Mouse (Mus musculus) urinary bladder, adult 18-20 months (tissue): Measurements from ENCODE around the gene A630001G21Rik.
A peak's percentile ranks its signal among the peaks of the same experiment; 100 is the strongest.
"Not testable (repeated sequence)": the region's sequence is repeated elsewhere in the genome, so short reads cannot be mapped to it uniquely, and the experiment has no call there.

Source experiments
- DNase-seq, 2 experiments: peaks; one replicate each; pipeline ENCODE4 v3.0.0; 2022; ENCODE audit warnings: low spot score in 2 of 2, mixed read lengths in 2 of 2

A630001G21Rik gene

DNA sequence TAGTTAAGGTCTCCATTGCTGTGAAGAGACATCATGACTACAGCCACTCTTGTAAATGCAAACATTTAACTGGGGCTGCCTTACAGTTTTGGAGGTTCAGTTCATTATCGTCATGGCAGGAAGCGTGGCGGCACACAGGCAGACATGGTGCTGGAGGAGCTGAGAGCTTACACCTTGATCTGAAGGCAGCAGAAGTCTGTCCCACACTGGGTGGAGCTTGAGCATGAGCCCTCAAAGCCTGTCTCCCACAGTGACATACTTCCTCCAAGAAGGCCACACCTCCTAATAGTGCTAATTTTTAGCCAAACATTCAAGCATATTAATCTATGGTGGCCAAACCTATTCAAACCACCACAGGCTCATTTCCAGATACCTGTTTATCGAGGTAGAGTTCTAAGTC is at the start of gene A630001G21Rik:
A630001G21Rik (minus strand) TSS at position 208 of the 400 bp plus-strand sequence.
- DNase-seq, result no peak

GRCm38 (mm10) chr1:85827166-85827565 is 48.7 kb upstream of the A630001G21Rik start:
- no peak for DNase-seq

GRCm38 (mm10) chr1:85824905-85825304 is 46.5 kb upstream of the A630001G21Rik start:
- DNase-seq, result no peak

- DNase-seq, result no peak
Measured at GRCm38 (mm10) chr1:85822239-85822638, 43.8 kb upstream of the A630001G21Rik start.

- no peak for DNase-seq
Measured at GRCm38 (mm10) chr1:85819695-85820094, 41.3 kb upstream of the A630001G21Rik start.

DNA sequence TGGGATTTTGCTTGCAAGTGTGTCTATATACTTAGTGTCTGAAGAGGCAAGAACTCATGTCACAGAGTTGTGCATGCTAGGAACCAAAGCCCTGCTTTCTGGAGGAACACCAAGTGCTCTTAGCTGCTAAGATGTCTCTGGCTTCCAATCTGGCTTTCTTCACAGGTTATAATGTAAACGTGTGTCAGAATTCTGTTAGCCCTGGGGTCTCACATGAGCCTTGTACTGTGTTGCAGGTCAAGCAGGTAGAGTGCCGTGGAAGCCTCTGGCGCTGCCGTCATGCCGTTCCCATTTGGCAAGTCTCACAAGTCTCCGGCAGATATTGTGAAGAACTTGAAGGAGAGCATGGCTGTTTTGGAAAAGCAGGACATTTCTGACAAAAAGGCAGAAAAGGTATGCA is 39.7 kb upstream of the A630001G21Rik start:
- DNase-seq, result no peak

GRCm38 (mm10) chr1:85814213-85814612 is 35.8 kb upstream of the A630001G21Rik start:
- DNase-seq, result not testable (repeated sequence)

GRCm38 (mm10) chr1:85810787-85811186 is 32.3 kb upstream of the A630001G21Rik start:
- no peak for DNase-seq

DNA sequence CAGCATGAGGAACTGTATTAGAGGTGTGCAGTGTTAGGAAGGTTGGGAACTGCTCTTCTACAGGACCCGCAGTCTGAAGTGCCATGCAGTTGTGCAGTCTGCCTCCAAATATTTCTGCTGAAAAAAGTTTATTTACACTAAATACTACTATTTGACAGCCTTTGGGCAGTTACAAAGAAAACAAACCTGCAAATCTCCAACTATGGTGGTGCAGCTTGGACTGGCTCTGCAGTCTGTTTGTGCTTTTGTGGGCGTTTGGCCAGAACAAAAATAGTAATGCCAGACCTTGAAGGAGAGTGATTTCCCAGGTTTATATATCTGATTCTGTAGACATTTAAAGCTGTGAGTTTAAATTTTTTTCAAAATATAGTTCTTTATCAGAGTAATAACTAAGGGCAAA is 31.9 kb upstream of the A630001G21Rik start:
- no peak for DNase-seq

- no peak for DNase-seq
Measured at GRCm38 (mm10) chr1:85809256-85809655, 30.8 kb upstream of the A630001G21Rik start.

- no peak for DNase-seq
Measured at GRCm38 (mm10) chr1:85804551-85804950, 26.1 kb upstream of the A630001G21Rik start.

DNA sequence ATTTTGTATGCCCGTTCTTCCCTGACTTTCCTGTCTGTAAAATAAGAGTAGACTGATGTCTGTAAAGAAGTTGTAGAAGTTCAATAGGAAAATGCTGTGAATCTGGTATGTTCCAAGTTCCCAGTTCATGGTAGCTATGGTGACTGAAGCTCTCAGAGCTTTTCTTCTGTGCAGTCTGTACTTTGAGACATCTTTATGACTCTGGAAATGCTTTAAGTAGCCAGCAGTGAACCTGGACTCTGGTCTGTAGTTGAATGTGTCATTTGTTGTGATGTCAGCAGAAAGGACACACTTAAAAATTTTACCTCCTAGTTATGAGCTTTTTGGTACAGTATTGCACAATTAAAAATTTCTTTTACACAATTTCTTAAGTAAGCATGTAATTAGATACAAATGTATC is 24.1 kb upstream of the A630001G21Rik start:
- DNase-seq, result no peak

DNA sequence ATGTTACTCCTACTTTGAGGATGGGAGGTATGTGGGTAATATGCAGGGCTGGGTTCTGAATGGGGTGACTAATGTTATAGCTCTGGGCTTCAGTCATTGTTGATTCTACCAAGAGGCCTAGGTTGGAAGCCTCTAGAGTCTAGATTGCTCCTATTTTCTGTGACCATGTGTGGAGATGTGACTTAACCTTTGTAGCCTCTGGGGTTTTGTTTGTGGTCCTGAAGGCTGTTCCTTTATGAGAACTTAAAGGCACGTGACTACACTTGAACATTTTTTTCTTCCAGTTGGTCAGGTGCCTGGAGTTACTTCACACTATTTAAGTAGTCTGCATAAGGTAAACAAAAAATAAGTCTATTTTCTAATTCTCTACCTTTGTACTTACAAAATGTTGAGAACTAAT is 21.3 kb upstream of the A630001G21Rik start:
- DNase-seq, result no peak

- DNase-seq, result no peak
Measured at GRCm38 (mm10) chr1:85795196-85795595, 16.8 kb upstream of the A630001G21Rik start.

DNA sequence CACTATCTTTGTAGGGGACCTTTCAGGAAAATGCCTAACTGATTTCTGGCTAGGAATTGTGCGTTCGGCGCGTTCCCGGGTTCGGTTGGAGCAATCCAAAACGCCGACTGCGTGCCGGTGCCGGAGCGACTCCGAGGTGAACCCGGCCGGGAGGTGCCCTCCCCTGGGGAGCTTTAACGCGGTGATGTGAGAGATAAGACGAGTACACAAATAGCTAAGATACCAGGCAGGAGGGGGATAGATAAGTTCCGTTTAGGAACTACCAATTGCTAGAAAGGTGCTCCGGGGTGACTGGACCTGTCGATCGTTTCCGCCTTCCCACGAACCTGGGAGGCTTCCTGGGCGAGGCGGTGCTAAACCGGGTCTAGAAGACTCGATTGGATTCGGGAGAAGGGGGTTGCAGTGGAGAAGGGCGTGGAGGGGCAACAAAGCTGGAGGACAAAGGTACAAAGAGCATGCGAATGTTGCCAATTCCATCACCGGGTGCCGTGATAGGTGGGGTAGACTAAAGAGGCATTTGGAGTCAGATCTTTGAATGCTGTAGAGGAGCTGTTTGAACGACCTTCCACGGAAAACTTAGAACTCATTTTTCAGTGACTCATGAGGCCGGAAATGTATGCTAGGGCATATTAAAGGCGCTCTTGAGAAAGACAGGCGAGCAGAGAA is 15.8 kb upstream of the A630001G21Rik start:
- DNase-seq, result peak; percentile 54 to 55

DNA sequence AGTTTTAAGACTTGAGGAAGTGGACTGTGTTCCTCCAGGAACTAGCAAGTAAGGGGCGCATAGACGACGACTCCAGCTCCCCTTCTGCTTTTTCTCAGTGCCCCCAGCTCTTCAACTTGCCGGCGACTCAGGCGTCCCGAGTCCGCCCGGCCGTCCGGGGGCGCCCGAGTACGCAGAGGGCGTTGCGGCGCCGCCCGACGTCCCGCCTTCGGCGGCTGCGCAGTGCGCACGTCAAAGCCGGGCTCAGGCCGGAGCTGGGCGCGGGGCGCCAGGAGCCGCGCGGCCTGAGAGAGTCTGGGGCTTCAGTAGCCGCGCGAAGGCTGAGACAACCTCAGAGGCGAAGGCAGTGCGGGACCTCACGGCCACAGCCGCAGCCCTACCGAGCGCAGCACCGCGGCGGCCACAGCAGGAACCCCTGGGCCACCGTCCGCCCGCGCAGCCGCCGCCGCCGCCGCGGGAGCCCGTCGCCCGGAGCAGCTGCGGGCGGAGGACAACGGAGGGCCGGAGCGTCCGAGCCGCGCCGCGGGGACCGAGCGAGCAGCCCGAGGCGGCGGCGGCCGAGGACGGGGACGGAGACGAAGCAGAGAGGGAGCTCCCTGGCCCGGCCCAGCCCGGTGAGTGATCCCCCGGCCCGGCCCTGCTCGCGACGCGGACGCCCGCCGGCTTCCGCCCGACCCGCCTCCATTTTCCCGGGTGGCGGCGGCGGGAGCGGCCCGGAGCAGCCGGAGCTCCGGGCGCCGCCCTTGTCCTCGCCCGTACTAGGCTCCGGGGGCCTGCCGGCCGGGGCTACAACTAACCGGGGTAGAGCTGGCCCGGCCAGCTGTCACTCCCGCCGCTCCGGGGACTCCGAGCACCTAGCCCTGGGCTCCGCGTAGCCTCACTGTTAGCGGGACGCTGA is 15.0 kb upstream of the A630001G21Rik start, which contains the start of gene Cab39:
Cab39 (plus strand) TSS at position 234 of the 898 bp plus-strand sequence.
- DNase-seq, result peak; percentile 77 to 85

DNA sequence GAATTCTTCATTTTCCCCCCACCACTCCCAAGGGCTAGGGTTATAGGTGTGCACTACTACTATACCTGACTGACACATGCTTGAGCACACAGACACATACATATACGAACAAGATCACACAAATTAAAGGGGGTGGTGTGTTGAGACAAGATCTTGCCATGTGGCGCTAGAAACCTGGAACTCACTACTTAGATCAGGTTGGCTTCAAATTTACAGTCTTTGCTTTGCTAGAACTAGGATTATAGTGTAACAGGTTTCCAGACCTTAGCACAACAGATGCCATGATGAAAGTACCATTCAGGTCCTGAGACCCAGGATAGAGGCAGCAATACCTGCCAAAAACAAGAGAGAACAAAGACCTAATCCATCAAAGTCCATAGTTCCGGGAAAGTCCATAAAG is 13.0 kb upstream of the A630001G21Rik start:
- no peak for DNase-seq

GRCm38 (mm10) chr1:85790565-85790964 is 12.1 kb upstream of the A630001G21Rik start:
- no peak for DNase-seq

- no peak for DNase-seq
Measured at GRCm38 (mm10) chr1:85779428-85780180, 1.2 kb upstream of the A630001G21Rik start.

DNA sequence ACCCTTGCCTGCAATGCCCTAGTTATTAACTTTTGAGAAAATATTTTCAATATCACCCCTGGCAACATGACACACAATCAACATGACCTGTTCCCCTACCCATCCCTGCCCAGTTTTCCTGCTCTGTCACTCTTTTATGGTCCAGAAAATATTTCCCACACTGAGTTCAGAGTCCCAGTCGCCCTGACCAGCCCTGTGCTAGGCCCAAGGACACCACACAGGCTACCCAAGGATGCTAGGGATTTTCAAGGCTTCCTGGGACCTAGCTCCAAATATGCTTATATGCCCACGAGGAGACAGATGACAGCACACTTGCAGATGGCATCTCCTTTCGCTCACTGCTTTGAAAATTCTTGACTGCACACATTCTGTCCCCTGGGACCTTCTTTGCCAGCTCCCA is 569 bp upstream of the A630001G21Rik start:
- DNase-seq, result no peak

- no peak for DNase-seq
Measured at GRCm38 (mm10) chr1:85776154-85776553, 2.3 kb downstream of the A630001G21Rik start.

GRCm38 (mm10) chr1:85775136-85775535 is 3.3 kb downstream of the A630001G21Rik start:
- DNase-seq, result peak in 1 of 2 experiments; percentile 66
